Mouse (Mus musculus) liver, embryonic 14.5 days (tissue): ENCODE data around the gene Pik3c2g.

Source experiments
- CTCF ChIP-seq: IDR thresholded peaks from 2 replicates; pipeline ENCODE4 v1.5.1; 2016; ENCODE audit warnings: antibody characterized with exemption, low read depth, control low read depth
- EP300 ChIP-seq: IDR thresholded peaks from 2 replicates; pipeline ENCODE4 v1.6.1; 2016; ENCODE audit warnings: antibody characterized with exemption, low read depth

- TF ChIP-seq EP300, result no peak
- no peak for TF ChIP-seq CTCF
These were observed 163.6 kb downstream of the Pik3c2g start for GRCm38 (mm10) chr6:139750599-139750998.
